Mouse (Mus musculus): Measurements from ENCODE around the gene 1700012A03Rik.

DNA sequence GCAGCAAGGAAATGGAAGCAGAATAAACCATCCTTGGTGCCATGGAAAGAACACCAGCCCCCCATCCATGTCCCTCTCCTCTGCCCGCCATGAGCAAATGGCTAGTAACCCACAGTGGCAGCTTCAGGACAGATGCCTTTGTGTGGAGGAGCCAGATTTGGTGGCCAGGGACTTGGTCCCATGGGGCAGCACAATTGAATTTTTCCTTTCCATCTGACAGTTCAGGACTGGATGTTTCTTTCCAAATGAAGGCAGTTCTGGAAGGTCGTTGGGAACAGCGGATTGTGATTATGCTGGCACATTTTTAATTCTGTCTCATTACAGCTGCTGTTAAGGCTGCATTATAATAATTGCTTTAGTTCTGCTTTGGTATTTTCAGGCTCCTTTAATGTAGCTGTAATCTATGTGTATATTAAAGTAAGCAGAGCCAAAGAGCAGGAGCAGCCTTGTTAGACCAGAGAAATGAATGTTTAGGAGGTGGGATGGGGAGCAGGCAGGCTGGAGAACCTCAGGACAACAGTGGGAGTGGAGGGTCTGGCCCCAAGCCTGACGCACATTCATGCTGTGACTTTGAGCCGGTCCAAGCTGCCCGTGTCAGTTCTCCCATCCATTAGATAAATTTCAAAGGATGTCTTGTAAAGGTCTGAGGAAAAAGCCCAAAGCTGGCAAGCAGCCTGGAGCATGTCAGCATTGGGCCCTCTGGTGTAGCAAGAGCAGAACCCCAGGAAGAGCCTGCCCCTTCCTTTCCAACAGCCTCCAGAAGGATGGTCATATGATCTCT is 2.3 kb downstream of the 1700012A03Rik start:
- TF ChIP-seq CTCF (IDR thresholded peaks at IDR 0.05; ENCODE audit: extremely low read depth, insufficient read length, insufficient replicate concordance, low read depth, low read length) (no peak), POLR2A (IDR thresholded peaks at IDR 0.05; ENCODE audit: low read depth, low read length) (no peak)
